Mouse (Mus musculus) erythroblast, embryonic 14.5 days (primary cell): ENCODE data around the gene Gm10772. TPM values are rescaled to one million over a fixed set of nuclear protein-coding genes. Genes with fewer than 3 reads are reported as not detected.
"Not testable (repeated sequence)": the region's sequence is repeated elsewhere in the genome, so short reads cannot be mapped to it uniquely, and the experiment has no call there.

ENCODE experiments used
- H3K27me3 ChIP-seq: 2 replicates; pipeline ENCODE4 v1.6.1; 2012; ENCODE audit warnings: inconsistent platforms; ENCODE audit not compliant: control insufficient read depth
- H3K36me3 ChIP-seq: 2 replicates; pipeline ENCODE4 v1.6.1; 2012; ENCODE audit warnings: mild to moderate bottlenecking, inconsistent platforms; ENCODE audit not compliant: control insufficient read depth
- H3K4me1 ChIP-seq: 2 replicates; pipeline ENCODE4 v1.6.1; 2012; ENCODE audit warnings: inconsistent platforms; ENCODE audit not compliant: control insufficient read depth
- H3K4me3 ChIP-seq: replicated peaks from 2 replicates; pipeline ENCODE3; 2012; ENCODE audit warnings: moderate library complexity, mild to moderate bottlenecking, inconsistent platforms
- H3K9me3 ChIP-seq: 2 replicates; pipeline ENCODE4 v1.6.1; 2012; ENCODE audit warnings: low read length, inconsistent platforms, mixed read lengths; ENCODE audit not compliant: control insufficient read depth
- GATA1 ChIP-seq: IDR thresholded peaks from 2 replicates; pipeline ENCODE4 v1.6.1; 2012; ENCODE audit warnings: low read length, inconsistent platforms, mixed read lengths
- TAL1 ChIP-seq: IDR thresholded peaks from 3 replicates; pipeline ENCODE4 v1.6.1; 2012; ENCODE audit warnings: low read length, inconsistent platforms, mixed read lengths
- polyA plus RNA-seq: library from polyadenylated mRNA; stranded (reverse); fragments of >175 nt; gene quantifications from 2 replicates; pipeline ENCODE4 v1.2.3, GENCODE M21; 2012

Gm10772 gene
- not detected in 2 replicates for polyA plus RNA-seq

GRCm38 (mm10) chr13:66227473-66227872 is at the start of gene Gm10772:
TSS of gene Gm10772 (minus strand) at chr13:66227573.
- not testable (repeated sequence) for H3K4me3 ChIP-seq, H3K9me3 ChIP-seq, H3K4me1 ChIP-seq, H3K27me3 ChIP-seq, H3K36me3 ChIP-seq

GRCm38 (mm10) chr13:66263914-66264313 is 36.5 kb upstream of the Gm10772 start:
- not testable (repeated sequence) for H3K4me1 ChIP-seq, H3K36me3 ChIP-seq, H3K9me3 ChIP-seq

GRCm38 (mm10) chr13:66263141-66263540 is 35.8 kb upstream of the Gm10772 start:
- H3K4me3 ChIP-seq, H3K36me3 ChIP-seq, H3K4me1 ChIP-seq, H3K9me3 ChIP-seq, H3K27me3 ChIP-seq: not testable (repeated sequence)

More at GRCm38 (mm10) chr13:66263914-66264313, 36.5 kb upstream of the Gm10772 start:
- not testable (repeated sequence) for H3K27me3 ChIP-seq, H3K4me3 ChIP-seq

- Histone ChIP-seq H3K4me1 (no peaks in the 10 kb centered on the region), H3K36me3 (no peaks in the 10 kb centered on the region), H3K27me3 (no peaks in the 10 kb centered on the region), H3K9me3 (peaks cover 8% of the 10 kb centered on the region), H3K4me3 (no peak overlapping the region)
- TF ChIP-seq TAL1 (no peak), GATA1 (no peak)
Measured at GRCm38 (mm10) chr13:66214349-66214748, 13.0 kb downstream of the Gm10772 start.

DNA sequence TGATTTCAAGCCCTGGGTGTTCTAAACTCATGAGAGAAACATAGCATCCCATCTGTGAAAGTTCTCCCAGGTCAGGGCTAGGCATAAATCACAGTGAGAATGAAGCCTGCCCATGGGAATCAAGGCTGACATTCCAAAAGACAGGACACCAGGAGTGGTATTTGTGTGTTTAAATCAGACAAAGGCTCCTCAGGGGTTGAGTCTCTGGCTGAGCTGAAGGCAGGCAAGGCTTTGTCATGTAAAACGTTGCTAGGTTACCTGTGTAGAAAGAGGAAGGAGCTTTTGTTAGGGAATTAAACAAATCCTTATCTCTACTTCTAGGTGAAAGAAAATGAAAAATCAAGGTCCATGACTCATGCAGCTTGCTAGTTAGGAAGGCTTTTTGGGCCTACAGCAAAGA is 13.6 kb downstream of the Gm10772 start:
- H3K27me3 ChIP-seq, H3K9me3 ChIP-seq, H3K36me3 ChIP-seq, H3K4me1 ChIP-seq, H3K4me3 ChIP-seq: not testable (repeated sequence)

DNA sequence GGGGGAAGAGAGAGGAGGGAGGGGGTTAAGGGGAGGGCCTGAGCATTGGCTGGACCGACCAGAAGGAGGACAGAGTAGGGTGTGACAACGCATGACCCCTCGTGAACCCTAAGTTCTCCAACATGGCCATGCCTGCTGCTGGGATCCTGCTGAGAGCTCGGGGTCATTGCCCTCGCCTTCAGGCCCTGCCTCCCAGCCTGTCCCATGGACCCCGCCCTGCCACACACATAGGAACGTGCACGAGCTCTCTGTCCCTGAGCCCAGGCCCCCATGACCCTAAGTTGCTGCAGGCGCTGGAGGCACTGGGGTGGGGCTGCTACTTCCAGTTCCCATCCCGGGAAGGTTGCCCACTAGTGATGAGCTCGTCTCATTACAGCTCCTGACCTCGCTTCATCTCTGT is 48.2 kb downstream of the Gm10772 start:
- not testable (repeated sequence) for H3K9me3 ChIP-seq, H3K36me3 ChIP-seq, H3K4me3 ChIP-seq, H3K4me1 ChIP-seq, H3K27me3 ChIP-seq

Other genes with a start within 250 kb of the Gm10772 start
- gene Gm10324, start 108.0 kb downstream of the Gm10772 start, polyA plus RNA-seq: not detected in 2 replicates
- not detected in 2 replicates for gene 2410141K09Rik, start 213.5 kb upstream of the Gm10772 start, polyA plus RNA-seq